Mouse (Mus musculus) cortical plate, adult 2 months (tissue): ENCODE data around the gene Ccdc57.

ENCODE experiments used
- CTCF ChIP-seq: fragments of 200-500 bp; IDR thresholded peaks from 2 replicates; pipeline ENCODE4 v1.5.1; 2011; ENCODE audit warnings: mild to moderate bottlenecking, control low read depth, low read length; ENCODE audit not compliant: insufficient read depth; ENCODE audit errors: extremely low read depth
- POLR2A ChIP-seq: fragments of 200-500 bp; IDR thresholded peaks from 2 replicates; pipeline ENCODE4 v1.6.1; 2011; ENCODE audit warnings: mild to moderate bottlenecking, low read length, control low read depth; ENCODE audit not compliant: insufficient read depth; ENCODE audit errors: extremely low read depth

DNA sequence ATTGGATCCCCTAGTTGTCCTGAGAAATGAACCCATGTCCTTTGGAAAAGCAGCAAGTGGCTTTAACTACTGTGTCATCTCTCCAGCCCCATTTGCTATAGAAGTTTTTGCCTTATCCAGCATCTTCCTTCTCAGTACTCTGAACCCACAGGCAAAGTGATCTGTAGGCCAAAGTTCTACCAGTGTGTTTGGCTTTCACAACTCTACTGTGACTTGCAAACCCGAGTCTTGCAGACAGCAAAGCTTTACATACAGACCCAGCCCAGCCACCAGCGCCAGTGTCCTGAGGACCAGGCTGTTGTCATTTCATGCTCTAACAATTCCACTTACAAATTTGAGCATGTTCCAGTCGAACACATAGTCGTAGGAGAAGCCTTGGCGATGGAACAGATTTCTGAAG lies 38.6 kb upstream of the Ccdc57 start:
- TF ChIP-seq CTCF (no peak), POLR2A (no peak)
